ENCODE assay signal across 10 mouse cellular contexts in the genomic region with DNA sequence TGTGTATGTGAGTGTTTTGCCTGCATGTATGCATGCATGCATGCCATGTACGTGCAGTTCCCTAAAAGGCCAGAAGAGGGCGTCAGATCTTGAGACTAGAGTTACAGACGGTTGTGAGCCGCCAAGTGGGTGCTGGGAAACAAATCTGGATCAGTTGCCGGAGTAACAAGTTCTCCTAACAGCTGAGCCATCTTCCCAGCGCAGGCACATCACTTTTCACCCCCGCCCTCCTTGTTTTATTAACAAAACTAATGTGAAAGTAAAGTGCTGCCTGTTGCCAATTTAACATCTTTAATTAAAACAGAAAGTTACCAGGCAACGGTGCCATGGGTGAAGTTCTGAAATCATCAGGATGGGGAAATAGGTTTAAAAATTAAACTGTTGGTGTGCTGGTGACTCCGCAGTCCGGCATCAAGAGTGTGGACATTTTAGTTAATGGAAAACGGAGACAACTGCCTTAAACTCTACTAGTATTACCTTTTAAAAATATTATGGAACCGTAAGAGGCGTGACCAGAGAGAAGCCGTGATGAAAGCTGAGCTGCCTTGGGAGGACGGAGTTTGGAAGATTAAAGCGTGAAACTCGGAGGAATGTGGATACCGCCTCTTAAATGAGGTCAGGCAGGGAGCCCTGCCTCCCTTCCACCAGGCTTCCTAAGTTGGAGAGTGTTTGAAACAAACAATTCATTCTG.
A peak's percentile ranks its signal among the peaks of the same experiment; 100 is the strongest.
DNase-seq lines count a peak whose midpoint lies in the region; ATAC-seq and TF ChIP-seq lines count a peak whose summit lies in the region.
"Had no signal": no experiment of that assay in that cellular context is flagged by ENCODE, and none has a peak within 500 bp of the region (broad histone marks: within the 10 kb centered on the region; RNA-seq: fewer than 3 reads in every experiment).

No protein-coding gene starts in this region.

- H3K9me3 ChIP-seq in limb, embryonic 13.5 days = no peaks in the 10 kb centered on the region
- H3K9me3 ChIP-seq in limb, embryonic 10.5 days (replicated peaks) = no peaks in the 10 kb centered on the region
- H3K9me3 ChIP-seq in stomach, postnatal 0 days (ENCODE audit: control insufficient read depth, low read length) = no peaks in the 10 kb centered on the region

- DNase-seq in limb, embryonic 10.5 days (ENCODE audit: low spot score) = no peak
- no peak for DNase-seq in brain, embryonic 14.5 days (ENCODE audit: low read depth)
- peak; percentile 63 for DNase-seq in kidney, postnatal 10 days
- DNase-seq in stomach, postnatal 0 days (ENCODE audit: low spot score) = no peak
- DNase-seq in layer of hippocampus, adult 9-11 months = no peak
- no peak for DNase-seq in thymus, postnatal 10 days (ENCODE audit: low spot score in 2 of 2)
- DNase-seq in left cerebral cortex, adult 11 months (ENCODE audit: low spot score) = no peak
- DNase-seq: thymus, postnatal 36 days had no signal

- no peak for TF ChIP-seq POLR2A in brain, embryonic 14.5 days (IDR thresholded peaks at IDR 0.05; ENCODE audit: borderline replicate concordance, extremely low read depth, insufficient read depth, insufficient read length, poor library complexity, severe bottlenecking)

- peak; percentile 72 for ATAC-seq in limb, embryonic 13.5 days (ENCODE audit: low FRiP score, low read depth)
- ATAC-seq in stomach, postnatal 0 days (ENCODE audit: low FRiP score, low TSS enrichment) = no peak

- no peak for TF ChIP-seq EP300 in stomach, postnatal 0 days (optimal IDR thresholded peaks at IDR 0.05)

- H3K4me1 ChIP-seq in limb, embryonic 13.5 days = 0 out of 2 replicates have a peak, but pooled peaks cover 3% of the 10 kb centered on the region
- no peaks in the 10 kb centered on the region for H3K4me1 ChIP-seq in limb, embryonic 10.5 days
- H3K4me1 ChIP-seq in stomach, postnatal 0 days (replicated peaks; ENCODE audit: control insufficient read depth, insufficient read depth) = no peaks in the 10 kb centered on the region

- H3K9ac ChIP-seq in limb, embryonic 13.5 days = no peak overlapping the region
- H3K9ac ChIP-seq in stomach, postnatal 0 days (ENCODE audit: low read length) = no peak overlapping the region

- WGBS in limb, embryonic 13.5 days = 65% methylated on average over 18 of the region's 18 CpGs
- WGBS in limb, embryonic 10.5 days = 78% methylated on average over 18 of the region's 18 CpGs
- WGBS in stomach, postnatal 0 days = 69% methylated on average over 18 of the region's 18 CpGs

- no peaks in the 10 kb centered on the region for H3K36me3 ChIP-seq in limb, embryonic 13.5 days
- H3K36me3 ChIP-seq in limb, embryonic 10.5 days = no peaks in the 10 kb centered on the region
- H3K36me3 ChIP-seq in stomach, postnatal 0 days (ENCODE audit: control insufficient read depth, insufficient read depth, low read length) = no peaks in the 10 kb centered on the region

- H3K27me3 ChIP-seq in limb, embryonic 13.5 days = no peaks in the 10 kb centered on the region
- no peaks in the 10 kb centered on the region for H3K27me3 ChIP-seq in limb, embryonic 10.5 days (ENCODE audit: low read depth, poor library complexity, severe bottlenecking)
- H3K27me3 ChIP-seq in stomach, postnatal 0 days (ENCODE audit: control insufficient read depth, insufficient read depth, low read length) = no peaks in the 10 kb centered on the region

- peak; percentile 28; the same call in 1 of the 2 replicates for TF ChIP-seq CTCF in brain, embryonic 14.5 days (IDR thresholded peaks at IDR 0.05; ENCODE audit: borderline replicate concordance, extremely low read depth, insufficient read depth, insufficient read length)
- peak; percentile 42 for TF ChIP-seq CTCF in stomach, postnatal 0 days (IDR thresholded peaks at IDR 0.05; ENCODE audit: low read depth)

- no peak overlapping the region for H3K27ac ChIP-seq in limb, embryonic 13.5 days
- no peak overlapping the region for H3K27ac ChIP-seq in limb, embryonic 10.5 days
- H3K27ac ChIP-seq in stomach, postnatal 0 days (replicated peaks) = no peak overlapping the region

- no peak overlapping the region; the same call in 1 of the 2 replicates for H3K4me2 ChIP-seq in limb, embryonic 13.5 days (replicated peaks)
- no peak overlapping the region for H3K4me2 ChIP-seq in stomach, postnatal 0 days (replicated peaks; ENCODE audit: low read depth)
- H3K4me2 ChIP-seq: midbrain, embryonic 11.5 days had no signal

- no peak overlapping the region for H3K4me3 ChIP-seq in limb, embryonic 13.5 days
- no peak overlapping the region for H3K4me3 ChIP-seq in limb, embryonic 10.5 days
- no peak overlapping the region for H3K4me3 ChIP-seq in stomach, postnatal 0 days (ENCODE audit: low read depth, low read length)
